Mouse (Mus musculus): ENCODE measurements around the gene Tcf7l2. TPM values are rescaled to one million over a fixed set of nuclear protein-coding genes. Genes with fewer than 3 reads are reported as not detected.
A peak's percentile ranks its signal among the peaks of the same experiment; 100 is the strongest.

Tcf7l2 gene
- polyA plus RNA-seq (2012; rRNA removed), result 15.8 and 18.2 TPM in 2 replicates

- H3K4me3 ChIP-seq (ENCODE audit: insufficient read depth, low read depth, low read length), result peak within 1 kb of the TSS; percentile 82
- peak; percentile 96 for DNase-seq
- peak within 1 kb of the TSS; percentile 88 for H3K27ac ChIP-seq (ENCODE audit: insufficient read depth, low read depth, low read length)
- H3K36me3 ChIP-seq (ENCODE audit: control insufficient read depth, insufficient read depth, low read length), result no peaks in the 10 kb centered on the region
- WGBS, result 1% methylated on average over 36 of the region's 42 CpGs
- H3K4me1 ChIP-seq (ENCODE audit: control insufficient read depth, insufficient read depth, low read length), result 0 out of 2 replicates have a peak, but pooled peaks cover 2% of the 10 kb centered on the region
- TF ChIP-seq CTCF (conservative IDR thresholded peaks at IDR 0.05; ENCODE audit: insufficient read depth, insufficient read length, low read depth, low read length), result no peak
- peak; percentile 37 for TF ChIP-seq POLR2A (IDR thresholded peaks at IDR 0.05; ENCODE audit: low read depth, low read length)
- no peaks in the 10 kb centered on the region for H3K27me3 ChIP-seq (replicated peaks; ENCODE audit: control insufficient read depth, insufficient read depth, low read length)
Observed at GRCm38 (mm10) chr19:55741439-55741928, at the start of gene Tcf7l2. Gene Tcf7l2 (plus strand): TSS chr19:55741820.

- Histone ChIP-seq H3K36me3 (ENCODE audit: control insufficient read depth, insufficient read depth, low read length) (no peaks in the 10 kb centered on the region), H3K27me3 (replicated peaks; ENCODE audit: control insufficient read depth, insufficient read depth, low read length) (no peaks in the 10 kb centered on the region), H3K4me3 (ENCODE audit: insufficient read depth, low read depth, low read length) (no peak overlapping the region), H3K27ac (ENCODE audit: insufficient read depth, low read depth, low read length) (no peak overlapping the region), H3K4me1 (ENCODE audit: control insufficient read depth, insufficient read depth, low read length) (no peaks in the 10 kb centered on the region)
- no peak for TF ChIP-seq POLR2A (IDR thresholded peaks at IDR 0.05; ENCODE audit: low read depth, low read length)
- TF ChIP-seq CTCF (conservative IDR thresholded peaks at IDR 0.05; ENCODE audit: insufficient read depth, insufficient read length, low read depth, low read length), result no peak
- 68% methylated on average over 13 of the region's 13 CpGs for WGBS
- DNase-seq, result no peak
Observed at GRCm38 (mm10) chr19:55694651-55695050, 47.0 kb upstream of the Tcf7l2 start.

- H3K27ac ChIP-seq (ENCODE audit: insufficient read depth, low read depth, low read length), result no peak overlapping the region
- no peaks in the 10 kb centered on the region for H3K36me3 ChIP-seq (ENCODE audit: control insufficient read depth, insufficient read depth, low read length)
- H3K4me3 ChIP-seq (ENCODE audit: insufficient read depth, low read depth, low read length), result no peak overlapping the region
- TF ChIP-seq POLR2A (IDR thresholded peaks at IDR 0.05; ENCODE audit: low read depth, low read length) (no peak), CTCF (conservative IDR thresholded peaks at IDR 0.05; ENCODE audit: insufficient read depth, insufficient read length, low read depth, low read length) (no peak)
- 83% methylated on average over 10 of the region's 10 CpGs for WGBS
- peaks cover 7% of the 10 kb centered on the region for H3K4me1 ChIP-seq (ENCODE audit: control insufficient read depth, insufficient read depth, low read length)
- H3K27me3 ChIP-seq (replicated peaks; ENCODE audit: control insufficient read depth, insufficient read depth, low read length), result no peaks in the 10 kb centered on the region
- no peak for DNase-seq
Observed at GRCm38 (mm10) chr19:55695418-55695817, 46.2 kb upstream of the Tcf7l2 start.

GRCm38 (mm10) chr19:55698892-55699291 is 42.7 kb upstream of the Tcf7l2 start:
- Histone ChIP-seq H3K36me3 (ENCODE audit: control insufficient read depth, insufficient read depth, low read length) (no peaks in the 10 kb centered on the region), H3K27me3 (replicated peaks; ENCODE audit: control insufficient read depth, insufficient read depth, low read length) (no peaks in the 10 kb centered on the region), H3K27ac (ENCODE audit: insufficient read depth, low read depth, low read length) (no peak overlapping the region), H3K4me3 (ENCODE audit: insufficient read depth, low read depth, low read length) (no peak overlapping the region), H3K4me1 (ENCODE audit: control insufficient read depth, insufficient read depth, low read length) (peaks cover 24% of the 10 kb centered on the region)
- TF ChIP-seq CTCF (conservative IDR thresholded peaks at IDR 0.05; ENCODE audit: insufficient read depth, insufficient read length, low read depth, low read length) (no peak), POLR2A (IDR thresholded peaks at IDR 0.05; ENCODE audit: low read depth, low read length) (no peak)
- WGBS, result 81% methylated on average over 5 of the region's 5 CpGs
- no peak for DNase-seq

DNA sequence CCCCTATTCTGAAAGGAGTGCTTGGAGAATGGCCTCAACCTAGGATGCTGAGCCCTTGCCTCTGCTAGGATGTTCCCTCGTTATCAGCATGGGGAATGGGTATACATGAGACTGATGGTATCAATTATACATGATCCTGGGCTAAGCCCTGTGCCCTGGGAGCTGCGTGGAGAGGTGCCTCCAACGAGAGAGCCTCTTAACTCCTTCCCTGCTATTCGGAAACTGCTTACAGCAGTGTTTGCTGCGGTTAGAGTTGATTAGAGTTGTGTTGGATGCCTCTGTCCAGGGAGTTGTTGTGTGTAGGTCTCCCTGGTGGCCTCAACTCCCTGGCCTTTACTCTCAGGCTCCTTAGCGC is 41.4 kb upstream of the Tcf7l2 start:
- H3K4me3 ChIP-seq (ENCODE audit: insufficient read depth, low read depth, low read length), result no peak overlapping the region
- WGBS, result 21% methylated on average over 6 of the region's 6 CpGs
- DNase-seq, result no peak
- no peak for TF ChIP-seq POLR2A (IDR thresholded peaks at IDR 0.05; ENCODE audit: low read depth, low read length)
- no peak for TF ChIP-seq CTCF (conservative IDR thresholded peaks at IDR 0.05; ENCODE audit: insufficient read depth, insufficient read length, low read depth, low read length)
- H3K27ac ChIP-seq (ENCODE audit: insufficient read depth, low read depth, low read length), result peak overlapping the region; percentile 90
- H3K27me3 ChIP-seq (replicated peaks; ENCODE audit: control insufficient read depth, insufficient read depth, low read length), result no peaks in the 10 kb centered on the region
- H3K36me3 ChIP-seq (ENCODE audit: control insufficient read depth, insufficient read depth, low read length), result no peaks in the 10 kb centered on the region
- peaks cover 24% of the 10 kb centered on the region for H3K4me1 ChIP-seq (ENCODE audit: control insufficient read depth, insufficient read depth, low read length)

GRCm38 (mm10) chr19:55700569-55701282 is 40.9 kb upstream of the Tcf7l2 start:
- WGBS, result 14% methylated on average over 11 of the region's 11 CpGs
- Histone ChIP-seq H3K36me3 (ENCODE audit: control insufficient read depth, insufficient read depth, low read length) (no peaks in the 10 kb centered on the region), H3K27ac (ENCODE audit: insufficient read depth, low read depth, low read length) (peak overlapping the region; percentile 93), H3K27me3 (replicated peaks; ENCODE audit: control insufficient read depth, insufficient read depth, low read length) (no peaks in the 10 kb centered on the region), H3K4me1 (ENCODE audit: control insufficient read depth, insufficient read depth, low read length) (peaks cover 24% of the 10 kb centered on the region), H3K4me3 (ENCODE audit: insufficient read depth, low read depth, low read length) (0 out of 2 replicates have a peak overlapping the region, but pooled peaks have one; percentile 17)
- peak; percentile 83 for DNase-seq
- TF ChIP-seq POLR2A (IDR thresholded peaks at IDR 0.05; ENCODE audit: low read depth, low read length) (no peak), CTCF (conservative IDR thresholded peaks at IDR 0.05; ENCODE audit: insufficient read depth, insufficient read length, low read depth, low read length) (no peak)

DNA sequence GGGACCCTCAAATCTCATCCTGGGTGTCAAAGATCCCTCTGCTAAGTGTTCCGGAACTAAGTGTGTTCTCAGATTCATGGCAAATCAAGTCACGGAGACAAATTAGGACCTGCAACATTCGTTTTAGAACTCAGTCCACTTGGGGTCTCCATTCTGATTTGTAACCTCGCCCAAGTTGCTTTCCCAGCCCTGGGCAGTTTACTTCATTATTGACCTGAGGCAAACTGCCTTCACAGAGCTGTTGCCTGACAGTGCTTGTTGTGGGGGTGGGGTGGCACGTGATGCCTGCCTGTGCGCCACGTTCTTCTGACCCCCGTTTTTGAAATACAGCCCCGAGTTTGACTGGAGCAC is 40.4 kb upstream of the Tcf7l2 start:
- 40% methylated on average over 9 of the region's 9 CpGs for WGBS
- TF ChIP-seq CTCF (conservative IDR thresholded peaks at IDR 0.05; ENCODE audit: insufficient read depth, insufficient read length, low read depth, low read length) (no peak), POLR2A (IDR thresholded peaks at IDR 0.05; ENCODE audit: low read depth, low read length) (no peak)
- peak overlapping the region; percentile 93 for H3K27ac ChIP-seq (ENCODE audit: insufficient read depth, low read depth, low read length)
- no peaks in the 10 kb centered on the region for H3K27me3 ChIP-seq (replicated peaks; ENCODE audit: control insufficient read depth, insufficient read depth, low read length)
- peaks cover 24% of the 10 kb centered on the region for H3K4me1 ChIP-seq (ENCODE audit: control insufficient read depth, insufficient read depth, low read length)
- DNase-seq, result no peak
- H3K4me3 ChIP-seq (ENCODE audit: insufficient read depth, low read depth, low read length), result 0 out of 2 replicates have a peak overlapping the region, but pooled peaks have one; percentile 17
- no peaks in the 10 kb centered on the region for H3K36me3 ChIP-seq (ENCODE audit: control insufficient read depth, insufficient read depth, low read length)

Measured in kidney, adult 2 months (tissue).